Mouse (Mus musculus): Measurements from ENCODE around the gene Rbfox3.

The Rbfox3 gene

GRCm38 (mm10) chr11:118443201-118443970 is 468.0 kb downstream of the Rbfox3 start:
- DNase-seq (ENCODE audit: low spot score in 2 of 2), result peak; percentile 56 to 81

- no peak for DNase-seq (ENCODE audit: low spot score in 2 of 2)
Measured at GRCm38 (mm10) chr11:118442691-118443090, 468.7 kb downstream of the Rbfox3 start.

All from spleen, postnatal 10 days (tissue).